In the genomic region with DNA sequence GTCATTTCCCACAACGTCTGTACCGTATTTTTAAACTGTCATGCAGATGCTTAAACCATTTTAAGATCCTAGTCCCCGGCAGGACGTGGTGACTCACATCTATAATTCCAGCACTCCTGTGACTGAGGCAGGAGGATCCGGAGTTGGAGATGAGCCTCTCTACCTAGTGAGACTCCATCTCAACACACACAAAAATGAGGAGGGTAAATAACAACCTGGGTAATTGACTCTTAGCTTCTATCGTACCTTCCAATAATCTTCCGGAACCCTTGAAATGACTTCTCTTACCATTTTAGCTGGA, we compare ENCODE assay signal across 8 mouse cellular contexts. TPM values are rescaled to one million over a fixed set of nuclear protein-coding genes. Genes with fewer than 3 reads are reported as not detected.
DNase-seq lines count a peak whose midpoint lies in the region; ATAC-seq and TF ChIP-seq lines count a peak whose summit lies in the region.

No protein-coding gene starts in this region.

- TF ChIP-seq POLR2A in heart, adult 2 months (IDR thresholded peaks at IDR 0.05; ENCODE audit: insufficient read depth, low read depth, low read length): no peak

- peaks cover 4% of the 10 kb centered on the region; the same call in 1 of the 2 replicates for H3K79me2 ChIP-seq in heart, adult 2 months (replicated peaks; ENCODE audit: control insufficient read depth, insufficient read depth, low read length)

- no peaks in the 10 kb centered on the region for H3K9me3 ChIP-seq in forebrain, embryonic 13.5 days (replicated peaks)
- H3K9me3 ChIP-seq in liver, embryonic 11.5 days (ENCODE audit: control insufficient read depth, low read length): no peaks in the 10 kb centered on the region

- 10% methylated on average over 7 of the region's 7 CpGs for WGBS in heart, adult 2 months
- 11% methylated on average over 7 of the region's 7 CpGs for WGBS in forebrain, embryonic 13.5 days
- WGBS in liver, embryonic 11.5 days: 10% methylated on average over 7 of the region's 7 CpGs

- intact Hi-C loops in heart, adult 2 months (cut with DNase I): loop anchor here (2.0 to 5.0 kb wide), 3 partner anchors 17 to 155 kb away; a partner anchor contains a TSS

- peaks cover 1% of the 10 kb centered on the region for H3K4me1 ChIP-seq in heart, adult 2 months (ENCODE audit: control insufficient read depth, insufficient read depth, low read length)
- peaks cover 11% of the 10 kb centered on the region for H3K4me1 ChIP-seq in forebrain, embryonic 13.5 days
- H3K4me1 ChIP-seq in liver, embryonic 11.5 days (replicated peaks; ENCODE audit: control insufficient read depth, insufficient read depth, low read length): no peaks in the 10 kb centered on the region

- H3K9ac ChIP-seq in heart, adult 2 months (ENCODE audit: low read depth, low read length): peak overlapping the region; percentile 97
- H3K9ac ChIP-seq in forebrain, embryonic 13.5 days: peak overlapping the region; percentile 95
- peak overlapping the region; percentile 75 for H3K9ac ChIP-seq in liver, embryonic 11.5 days (ENCODE audit: low read depth, low read length)

- H3K36me3 ChIP-seq in heart, adult 2 months (ENCODE audit: control insufficient read depth, insufficient read depth, low read length): peaks cover 2% of the 10 kb centered on the region; the same call in 1 of the 2 replicates
- no peaks in the 10 kb centered on the region for H3K36me3 ChIP-seq in forebrain, embryonic 13.5 days (ENCODE audit: poor library complexity, severe bottlenecking)
- H3K36me3 ChIP-seq in liver, embryonic 11.5 days (ENCODE audit: control insufficient read depth, insufficient read depth, low read length): no peaks in the 10 kb centered on the region

- TF ChIP-seq CTCF in heart, adult 2 months (IDR thresholded peaks at IDR 0.05): no peak

- DNase-seq in heart, adult 2 months: no peak
- DNase-seq in heart, adult 11 months: no peak
- peak; percentile 16 for DNase-seq in 3T3-L1 (ENCODE audit: low read depth, low spot score)
- DNase-seq in liver, embryonic 11.5 days (ENCODE audit: low spot score): no peak
- DNase-seq in spleen, postnatal 10 days (ENCODE audit: low spot score in 2 of 2): no peak
- DNase-seq in adrenal gland, adult 18-20 months (ENCODE audit: low spot score in 2 of 2): no peak

- peak overlapping the region; percentile 97 for H3K27ac ChIP-seq in heart, adult 2 months
- H3K27ac ChIP-seq in forebrain, embryonic 13.5 days: peak overlapping the region; percentile 98
- peak overlapping the region; percentile 91; the same call in 1 of the 2 replicates for H3K27ac ChIP-seq in liver, embryonic 11.5 days (ENCODE audit: low read depth, low read length)

- peak; percentile 36; the same call in 1 of the 2 replicates for TF ChIP-seq EP300 in heart, adult 2 months (IDR thresholded peaks at IDR 0.05; ENCODE audit: insufficient read depth, low read depth, low read length)

- peak; percentile 41 for ATAC-seq in forebrain, embryonic 13.5 days
- ATAC-seq in liver, embryonic 11.5 days (replicated peaks; ENCODE audit: low FRiP score): no peak
- no peak for ATAC-seq in monocyte, adult 5-6 weeks (replicated peaks; ENCODE audit: insufficient number of reproducible peaks, low FRiP score, low TSS enrichment, poor library complexity, severe bottlenecking)

- peak overlapping the region; percentile 86 for H3K4me3 ChIP-seq in heart, adult 2 months
- H3K4me3 ChIP-seq in forebrain, embryonic 13.5 days: peak overlapping the region; percentile 73
- peak overlapping the region; percentile 78 for H3K4me3 ChIP-seq in liver, embryonic 11.5 days (ENCODE audit: low read depth, low read length)

- H3K4me2 ChIP-seq in forebrain, embryonic 13.5 days: peak overlapping the region; percentile 73
- H3K4me2 ChIP-seq in liver, embryonic 11.5 days: peak overlapping the region; percentile 74

- H3K27me3 ChIP-seq in heart, adult 2 months (ENCODE audit: control insufficient read depth, insufficient read depth, low read length): no peaks in the 10 kb centered on the region
- no peaks in the 10 kb centered on the region for H3K27me3 ChIP-seq in forebrain, embryonic 13.5 days
- H3K27me3 ChIP-seq in liver, embryonic 11.5 days (replicated peaks; ENCODE audit: control insufficient read depth, insufficient read depth, low read length): peaks cover 21% of the 10 kb centered on the region

RNA-seq across cellular contexts. Expression of a gene that starts 0.4 kb away (rescaled TPM):
- total RNA-seq in heart, adult 2 months (2021): 10 to 100 TPM; 16.0 to 17.8 TPM
- polyA plus RNA-seq in heart, adult 2 months (2012; rRNA removed): 3.7 and 5.9 TPM in 2 replicates
- 13.5 and 13.9 TPM in 2 replicates for polyA plus RNA-seq in forebrain, embryonic 13.5 days (2015; fragmentation: Nextera tagmentation; extraction: Ambion mirVana)
- polyA plus RNA-seq in liver, embryonic 11.5 days (2014; fragmentation: Nextera tagmentation; extraction: Ambion mirVana): 11.0 and 11.3 TPM in 2 replicates
- total RNA-seq in monocyte, adult 5-6 weeks (2017): 4.7 to 7.3 TPM (median 4.8 TPM) in 3 replicates
- 10 to 100 TPM; 14.5 to 18.5 TPM for total RNA-seq in adrenal gland, adult 18-20 months (2021)

RNA-seq across cellular contexts. Expression of a gene that starts 28.1 kb away (rescaled TPM):
- not detected for total RNA-seq in heart, adult 2 months (2021)
- not detected in 2 replicates for polyA plus RNA-seq in heart, adult 2 months (2012; rRNA removed)
- polyA plus RNA-seq in forebrain, embryonic 13.5 days (2015; fragmentation: Nextera tagmentation; extraction: Ambion mirVana): not detected in 2 replicates
- polyA plus RNA-seq in liver, embryonic 11.5 days (2014; fragmentation: Nextera tagmentation; extraction: Ambion mirVana): not detected in 2 replicates
- total RNA-seq in monocyte, adult 5-6 weeks (2017): not detected in 3 replicates
- not detected for total RNA-seq in adrenal gland, adult 18-20 months (2021)

RNA-seq across cellular contexts. Expression of a gene that starts 37.8 kb away (rescaled TPM):
- 10 to 100 TPM; 24.2 to 38.8 TPM for total RNA-seq in heart, adult 2 months (2021)
- polyA plus RNA-seq in heart, adult 2 months (2012; rRNA removed): 12.8 and 43.9 TPM in 2 replicates
- 8.3 TPM in 2 replicates for polyA plus RNA-seq in forebrain, embryonic 13.5 days (2015; fragmentation: Nextera tagmentation; extraction: Ambion mirVana)
- polyA plus RNA-seq in liver, embryonic 11.5 days (2014; fragmentation: Nextera tagmentation; extraction: Ambion mirVana): 14.2 and 14.9 TPM in 2 replicates
- total RNA-seq in monocyte, adult 5-6 weeks (2017): 10.0 to 19.5 TPM (median 13.3 TPM) in 3 replicates
- 10 to 100 TPM; 12.5 to 13.5 TPM for total RNA-seq in adrenal gland, adult 18-20 months (2021)
